Mouse (Mus musculus) cortical plate, adult 2 months (tissue): ENCODE data around the gene Gnb2.

Experiments used
- CTCF ChIP-seq: fragments of 200-500 bp; IDR thresholded peaks from 2 replicates; pipeline ENCODE4 v1.5.1; 2011; ENCODE audit warnings: mild to moderate bottlenecking, control low read depth, low read length; ENCODE audit not compliant: insufficient read depth; ENCODE audit errors: extremely low read depth
- POLR2A ChIP-seq: fragments of 200-500 bp; IDR thresholded peaks from 2 replicates; pipeline ENCODE4 v1.6.1; 2011; ENCODE audit warnings: mild to moderate bottlenecking, low read length, control low read depth; ENCODE audit not compliant: insufficient read depth; ENCODE audit errors: extremely low read depth

DNA sequence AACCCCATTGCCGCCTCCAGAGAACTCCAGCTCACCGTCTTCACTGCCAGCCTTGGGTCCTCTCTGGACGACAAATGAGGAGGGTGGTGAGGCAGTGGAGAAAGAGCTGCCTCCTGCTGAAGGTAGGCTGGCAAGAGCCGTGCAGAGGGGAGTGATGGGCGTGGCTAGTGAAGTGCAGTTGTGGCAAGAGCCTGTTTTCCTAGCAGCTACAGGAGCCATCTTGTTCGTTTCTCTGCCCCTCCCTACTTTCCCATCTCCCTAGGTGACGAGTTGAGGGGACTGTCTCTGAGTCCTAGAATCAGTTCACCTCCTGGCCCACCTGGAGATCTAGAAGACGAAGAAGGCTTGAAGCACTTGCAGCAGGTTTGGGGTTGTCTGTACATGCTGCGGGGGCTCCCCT lies 11.4 kb downstream of the Gnb2 start:
- TF ChIP-seq CTCF, result no peak
- TF ChIP-seq POLR2A, result no peak
